Mouse (Mus musculus): ENCODE measurements at regions not wholly inside any gene's neighbourhood (a gene's known extent, or its start where the extent isn't known, plus 50 kb on each side); places are given as distances from the start of the nearest gene placed in this dataset.

- TF ChIP-seq CTCF (conservative IDR thresholded peaks at IDR 0.05; ENCODE audit: low read length) = no peak
- no peak for TF ChIP-seq NANOG (IDR thresholded peaks at IDR 0.05; ENCODE audit: borderline replicate concordance, low read length)
- TF ChIP-seq POU5F1 (IDR thresholded peaks at IDR 0.05; ENCODE audit: borderline replicate concordance, low read length) = no peak
Measured at GRCm38 (mm10) chr3:21492413-21492812, 584.0 kb upstream of the Tbl1xr1 start.

All from E14TG2a.4 (cell line).